Mouse (Mus musculus): ENCODE measurements around the gene Smok2a.
"Not testable (repeated sequence)": the region's sequence is repeated elsewhere in the genome, so short reads cannot be mapped to it uniquely, and the experiment has no call there.

DNA sequence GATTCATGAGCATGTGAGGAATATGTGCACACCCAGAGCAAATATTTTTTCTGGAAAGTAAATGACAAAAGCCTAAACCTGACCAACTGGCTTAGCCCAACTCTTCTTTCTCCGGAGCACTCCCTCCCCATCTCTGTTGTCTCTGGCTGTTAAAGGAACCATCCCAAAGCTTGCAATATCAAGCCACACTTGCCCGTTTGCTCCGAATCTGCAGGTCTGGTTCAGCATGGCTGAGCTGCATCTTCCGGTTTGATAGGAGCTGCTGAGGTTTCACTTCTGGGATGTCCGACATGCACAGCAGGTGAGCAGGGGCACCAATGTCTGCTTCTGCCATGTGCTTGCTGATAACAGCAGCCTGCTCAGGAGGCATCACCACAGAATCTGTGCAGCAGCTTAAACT is 40.5 kb upstream of the Smok2a start:
- TF ChIP-seq CTCF, POLR2A (IDR thresholded peaks at IDR 0.05; ENCODE audit: insufficient read depth, low read depth, low read length): not testable (repeated sequence)
